Mouse (Mus musculus) forebrain, embryonic 16.5 days (tissue): Measurements from ENCODE around the gene Dis3l2. TPM values are rescaled to one million over a fixed set of nuclear protein-coding genes. Genes with fewer than 3 reads are reported as not detected.

Experiments used
- ATAC-seq: fragments of 200-750 bp; cut with Nextera tagmentation; 2 replicates; pipeline ENCODE4 v1.8.0; 2017; ENCODE audit warnings: mild to moderate bottlenecking, moderate library complexity
- H3K27ac ChIP-seq: fragments of 300-500 bp; sonication (generic); 2 replicates; pipeline ENCODE4 v1.5.1; 2014; ENCODE audit warnings: low read length, control low read depth
- H3K27me3 ChIP-seq: fragments of 300-500 bp; sonication (generic); replicated peaks from 2 replicates; pipeline ENCODE4 v1.6.1; 2014; ENCODE audit warnings: low read length; ENCODE audit not compliant: control insufficient read depth, insufficient read depth
- H3K36me3 ChIP-seq: fragments of 300-500 bp; sonication (generic); 2 replicates; pipeline ENCODE4 v1.6.1; 2014; ENCODE audit not compliant: control insufficient read depth, insufficient read depth
- H3K4me1 ChIP-seq: fragments of 300-500 bp; sonication (generic); replicated peaks from 2 replicates; pipeline ENCODE4 v1.6.1; 2014; ENCODE audit warnings: low read length; ENCODE audit not compliant: control insufficient read depth, insufficient read depth
- H3K4me2 ChIP-seq: fragments of 300-500 bp; sonication (generic); 2 replicates; pipeline ENCODE4 v1.6.1; 2014; ENCODE audit warnings: mild to moderate bottlenecking, low read length, control low read depth
- H3K4me3 ChIP-seq: fragments of 300-500 bp; sonication (generic); replicated peaks from 2 replicates; pipeline ENCODE4 v1.5.1; 2014; ENCODE audit warnings: mild to moderate bottlenecking, low read length, control low read depth
- H3K9ac ChIP-seq: fragments of 300-500 bp; sonication (generic); replicated peaks from 2 replicates; pipeline ENCODE4 v1.6.1; 2014; ENCODE audit warnings: low read depth, low read length, control low read depth
- H3K9me3 ChIP-seq: fragments of 300-500 bp; sonication (generic); 2 replicates; pipeline ENCODE4 v1.6.1; 2016; ENCODE audit warnings: low read length; ENCODE audit not compliant: control insufficient read depth
- WGBS: fragments of 180-500 bp; shearing (Covaris S2); extraction: QIAGEN DNeasy Blood & Tissue Kit; methylation state at CpG from one replicate; pipeline ENCODE4 v1.1.7; 2014; 5-methylcytosine and 5-hydroxymethylcytosine counted together
- polyA plus RNA-seq: library from polyadenylated mRNA; unstranded; fragments of >200 nt; fragmentation: Nextera tagmentation; extraction: Ambion mirVana; gene quantifications from 2 replicates; pipeline ENCODE4 v1.2.1, GENCODE M21; 2015

Gene Dis3l2
- polyA plus RNA-seq, 1 experiment from 2014 or later, result 43.2 TPM

- no peaks in the 10 kb centered on the region for H3K27me3 ChIP-seq
- no peak for ATAC-seq
- WGBS, result 90% methylated on average over 4 of the region's 4 CpGs
- no peak overlapping the region for H3K9ac ChIP-seq
- no peaks in the 10 kb centered on the region for H3K36me3 ChIP-seq
- H3K4me3 ChIP-seq, result no peak overlapping the region
- H3K4me1 ChIP-seq, result no peaks in the 10 kb centered on the region
- H3K9me3 ChIP-seq, result no peaks in the 10 kb centered on the region
- H3K27ac ChIP-seq, result no peak overlapping the region
- no peak overlapping the region for H3K4me2 ChIP-seq
These were observed 9.4 kb downstream of the Dis3l2 start for GRCm38 (mm10) chr1:86713054-86713453.

GRCm38 (mm10) chr1:86718190-86718589, 14.6 kb downstream of the Dis3l2 start:
- no peaks in the 10 kb centered on the region for H3K9me3 ChIP-seq
- no peak overlapping the region for H3K4me3 ChIP-seq
- H3K27me3 ChIP-seq, result no peaks in the 10 kb centered on the region
- H3K4me2 ChIP-seq, result no peak overlapping the region
- ATAC-seq, result no peak
- H3K4me1 ChIP-seq, result no peaks in the 10 kb centered on the region
- 89% methylated on average over 1 of the region's 1 CpGs for WGBS
- no peak overlapping the region for H3K9ac ChIP-seq
- H3K27ac ChIP-seq, result no peak overlapping the region
- no peaks in the 10 kb centered on the region for H3K36me3 ChIP-seq

- Histone ChIP-seq H3K27me3 (no peaks in the 10 kb centered on the region), H3K4me2 (no peak overlapping the region), H3K9ac (no peak overlapping the region), H3K9me3 (no peaks in the 10 kb centered on the region), H3K4me3 (no peak overlapping the region), H3K36me3 (no peaks in the 10 kb centered on the region), H3K27ac (no peak overlapping the region), H3K4me1 (no peaks in the 10 kb centered on the region)
- 87% methylated on average over 4 of the region's 4 CpGs for WGBS
- ATAC-seq, result no peak
These were observed 15.8 kb downstream of the Dis3l2 start for GRCm38 (mm10) chr1:86719391-86719790.

GRCm38 (mm10) chr1:86733160-86733821, 29.7 kb downstream of the Dis3l2 start:
- no peaks in the 10 kb centered on the region for H3K4me1 ChIP-seq
- H3K4me3 ChIP-seq, result no peak overlapping the region
- ATAC-seq, result no peak
- no peaks in the 10 kb centered on the region for H3K9me3 ChIP-seq
- 82% methylated on average over 2 of the region's 2 CpGs for WGBS
- H3K9ac ChIP-seq, result no peak overlapping the region
- no peak overlapping the region for H3K27ac ChIP-seq
- H3K4me2 ChIP-seq, result no peak overlapping the region
- H3K27me3 ChIP-seq, result no peaks in the 10 kb centered on the region
- no peaks in the 10 kb centered on the region for H3K36me3 ChIP-seq

- Histone ChIP-seq H3K27me3 (no peaks in the 10 kb centered on the region), H3K9me3 (no peaks in the 10 kb centered on the region), H3K4me2 (no peak overlapping the region), H3K36me3 (no peaks in the 10 kb centered on the region), H3K9ac (no peak overlapping the region), H3K4me1 (no peaks in the 10 kb centered on the region), H3K27ac (no peak overlapping the region), H3K4me3 (no peak overlapping the region)
- 94% methylated on average over 1 of the region's 1 CpGs for WGBS
- ATAC-seq, result no peak
These were observed 32.8 kb downstream of the Dis3l2 start for GRCm38 (mm10) chr1:86736414-86736813.

GRCm38 (mm10) chr1:86742896-86743295, 39.3 kb downstream of the Dis3l2 start:
- Histone ChIP-seq H3K9ac (no peak overlapping the region), H3K27me3 (no peaks in the 10 kb centered on the region), H3K4me2 (no peak overlapping the region), H3K9me3 (no peaks in the 10 kb centered on the region), H3K27ac (no peak overlapping the region), H3K36me3 (peaks cover 5% of the 10 kb centered on the region; the same call in 1 of the 2 replicates), H3K4me3 (no peak overlapping the region), H3K4me1 (0 out of 2 replicates have a peak, but pooled peaks cover 3% of the 10 kb centered on the region)
- ATAC-seq, result no peak
- 19% methylated on average over 3 of the region's 3 CpGs for WGBS

- H3K4me1 ChIP-seq, result 0 out of 2 replicates have a peak, but pooled peaks cover 3% of the 10 kb centered on the region
- peaks cover 13% of the 10 kb centered on the region for H3K36me3 ChIP-seq
- H3K9me3 ChIP-seq, result peaks cover 4% of the 10 kb centered on the region; the same call in 1 of the 2 replicates
- H3K4me3 ChIP-seq, result no peak overlapping the region
- no peak for ATAC-seq
- no peaks in the 10 kb centered on the region for H3K27me3 ChIP-seq
- no peak overlapping the region for H3K4me2 ChIP-seq
- no peak overlapping the region for H3K9ac ChIP-seq
- no peak overlapping the region for H3K27ac ChIP-seq
- WGBS, result 98% methylated on average over 2 of the region's 2 CpGs
These were observed 43.4 kb downstream of the Dis3l2 start for GRCm38 (mm10) chr1:86747034-86747433.

- 0 out of 2 replicates have a peak, but pooled peaks cover 3% of the 10 kb centered on the region for H3K4me1 ChIP-seq
- ATAC-seq, result no peak
These were observed 46.5 kb downstream of the Dis3l2 start for GRCm38 (mm10) chr1:86750094-86750493.

GRCm38 (mm10) chr1:86753416-86753815, 49.8 kb downstream of the Dis3l2 start:
- H3K9me3 ChIP-seq, result peaks cover 4% of the 10 kb centered on the region; the same call in 1 of the 2 replicates
- H3K27ac ChIP-seq, result no peak overlapping the region
- WGBS, result 85% methylated on average over 8 of the region's 8 CpGs
- H3K27me3 ChIP-seq, result no peaks in the 10 kb centered on the region
- no peak overlapping the region for H3K9ac ChIP-seq
- H3K4me3 ChIP-seq, result no peak overlapping the region
- no peak for ATAC-seq
- no peaks in the 10 kb centered on the region for H3K4me1 ChIP-seq
- no peak overlapping the region for H3K4me2 ChIP-seq
- H3K36me3 ChIP-seq, result peaks cover 8% of the 10 kb centered on the region

More at GRCm38 (mm10) chr1:86750094-86750493, 46.5 kb downstream of the Dis3l2 start:
- no peak overlapping the region for H3K9ac ChIP-seq
- no peaks in the 10 kb centered on the region for H3K27me3 ChIP-seq
- 80% methylated on average over 3 of the region's 3 CpGs for WGBS
- no peak overlapping the region for H3K4me2 ChIP-seq
- no peak overlapping the region for H3K4me3 ChIP-seq
- H3K9me3 ChIP-seq, result peaks cover 4% of the 10 kb centered on the region; the same call in 1 of the 2 replicates
- peaks cover 13% of the 10 kb centered on the region for H3K36me3 ChIP-seq
- H3K27ac ChIP-seq, result no peak overlapping the region
